In genomic region chr1:132851771-132852170, GRCm38 (mm10) we compare ENCODE assay signal across 11 mouse cellular contexts. TPM values are rescaled to one million over a fixed set of nuclear protein-coding genes. Genes with fewer than 3 reads are reported as not detected.
A peak's percentile ranks its signal among the peaks of the same experiment; 100 is the strongest.
DNase-seq lines count a peak whose midpoint lies in the region; ATAC-seq and TF ChIP-seq lines count a peak whose summit lies in the region.
"Had no signal": no experiment of that assay in that cellular context is flagged by ENCODE, and none has a peak within 500 bp of the region (broad histone marks: within the 10 kb centered on the region; RNA-seq: fewer than 3 reads in every experiment).

No protein-coding gene starts in this region.

- no peak overlapping the region for H3K27ac ChIP-seq in lung, embryonic 14.5 days (ENCODE audit: low read depth)
- H3K27ac ChIP-seq in heart, embryonic 10.5 days: peak overlapping the region; percentile 63

- TF ChIP-seq CTCF in lung, embryonic 14.5 days (IDR thresholded peaks at IDR 0.05; ENCODE audit: low read depth): no peak
- no peak for TF ChIP-seq CTCF in lung, adult 2 months (IDR thresholded peaks at IDR 0.05; ENCODE audit: insufficient read depth, low read length)

- H3K9me3 ChIP-seq in lung, embryonic 14.5 days (ENCODE audit: low read depth, low read length): peaks cover 4% of the 10 kb centered on the region; the same call in 1 of the 2 replicates
- no peaks in the 10 kb centered on the region for H3K9me3 ChIP-seq in heart, embryonic 10.5 days

- no peak overlapping the region for H3K4me3 ChIP-seq in lung, embryonic 14.5 days (ENCODE audit: low read depth, low read length)
- no peak overlapping the region for H3K4me3 ChIP-seq in lung, adult 2 months (replicated peaks; ENCODE audit: extremely low read depth, low read depth, low read length)
- no peak overlapping the region for H3K4me3 ChIP-seq in heart, embryonic 10.5 days

- no peak overlapping the region for H3K4me2 ChIP-seq in lung, embryonic 14.5 days

- no peaks in the 10 kb centered on the region for H3K27me3 ChIP-seq in lung, embryonic 14.5 days (ENCODE audit: insufficient read depth, low read length)
- no peaks in the 10 kb centered on the region for H3K27me3 ChIP-seq in heart, embryonic 10.5 days (ENCODE audit: insufficient read depth, poor library complexity, severe bottlenecking)

- 39% methylated on average over 4 of the region's 4 CpGs for WGBS in lung, embryonic 14.5 days
- WGBS in lung, adult 2 months: 40% methylated on average over 4 of the region's 4 CpGs
- 45% methylated on average over 4 of the region's 4 CpGs for WGBS in heart, embryonic 10.5 days

- no peak for TF ChIP-seq POLR2A in lung, adult 2 months (IDR thresholded peaks at IDR 0.05; ENCODE audit: borderline replicate concordance, extremely low read depth, low read depth, low read length)

- no peaks in the 10 kb centered on the region for H3K4me1 ChIP-seq in lung, embryonic 14.5 days (ENCODE audit: insufficient read depth)
- no peaks in the 10 kb centered on the region for H3K4me1 ChIP-seq in lung, adult 2 months (ENCODE audit: control insufficient read depth, insufficient read depth, low read length)
- peaks cover 40% of the 10 kb centered on the region for H3K4me1 ChIP-seq in heart, embryonic 10.5 days

- H3K36me3 ChIP-seq in lung, embryonic 14.5 days (ENCODE audit: insufficient read depth): no peaks in the 10 kb centered on the region
- H3K36me3 ChIP-seq in heart, embryonic 10.5 days: no peaks in the 10 kb centered on the region

- no peak overlapping the region for H3K9ac ChIP-seq in lung, embryonic 14.5 days

- no peak for ATAC-seq in lung, embryonic 14.5 days (ENCODE audit: insufficient read depth)

- peak; percentile 16 for DNase-seq in lung, embryonic 14.5 days
- no peak for DNase-seq in lung, adult 2 months
- DNase-seq in adrenal gland, postnatal 25 days: peak; percentile 33
- DNase-seq in heart, embryonic 10.5 days (ENCODE audit: low spot score): no peak
- peak; percentile 16 for DNase-seq in mesoderm, embryonic 11.5 days (ENCODE audit: low read depth, low spot score)
- DNase-seq in cerebellum, postnatal 4 days (ENCODE audit: low spot score in 2 of 2): no peak
- DNase-seq in thymus, postnatal 25 days: no peak
- DNase-seq: kidney, postnatal 14 days; left cerebral cortex, postnatal 4 days had no signal

RNA-seq across cellular contexts. Expression of gene Lrrn2, which starts 28.3 kb away (rescaled TPM):
- polyA plus RNA-seq in lung, embryonic 14.5 days (2014; fragmentation: Nextera tagmentation; extraction: Ambion mirVana): 3.2 and 3.5 TPM in 2 replicates
- polyA plus RNA-seq in lung, adult 2 months (2012; rRNA removed): 2.0 and 2.9 TPM in 2 replicates
- total RNA-seq in adrenal gland, postnatal 25 days (2021): 9.4 and 9.7 TPM in 2 replicates
- 5.1 and 6.3 TPM in 2 replicates for polyA plus RNA-seq in heart, embryonic 10.5 days (2016; fragmentation: Nextera tagmentation; extraction: Ambion mirVana)
- total RNA-seq: common myeloid progenitor, adult 5-6 weeks; monocyte, adult 5-6 weeks had no signal

Comparison
In these comparisons a context has a peak if more than half of its experiments do, and no peak if none do; other contexts are left out.
1. DNase-seq: peak in lung, embryonic 14.5 days (single experiment), adrenal gland, postnatal 25 days (single experiment) and mesoderm, embryonic 11.5 days (single experiment); none in lung, adult 2 months (single experiment), heart, embryonic 10.5 days (single experiment), cerebellum, postnatal 4 days (0 of 2) and thymus, postnatal 25 days (single experiment).